Mouse (Mus musculus): ENCODE results near the gene Nppb.

Gene Nppb

DNA sequence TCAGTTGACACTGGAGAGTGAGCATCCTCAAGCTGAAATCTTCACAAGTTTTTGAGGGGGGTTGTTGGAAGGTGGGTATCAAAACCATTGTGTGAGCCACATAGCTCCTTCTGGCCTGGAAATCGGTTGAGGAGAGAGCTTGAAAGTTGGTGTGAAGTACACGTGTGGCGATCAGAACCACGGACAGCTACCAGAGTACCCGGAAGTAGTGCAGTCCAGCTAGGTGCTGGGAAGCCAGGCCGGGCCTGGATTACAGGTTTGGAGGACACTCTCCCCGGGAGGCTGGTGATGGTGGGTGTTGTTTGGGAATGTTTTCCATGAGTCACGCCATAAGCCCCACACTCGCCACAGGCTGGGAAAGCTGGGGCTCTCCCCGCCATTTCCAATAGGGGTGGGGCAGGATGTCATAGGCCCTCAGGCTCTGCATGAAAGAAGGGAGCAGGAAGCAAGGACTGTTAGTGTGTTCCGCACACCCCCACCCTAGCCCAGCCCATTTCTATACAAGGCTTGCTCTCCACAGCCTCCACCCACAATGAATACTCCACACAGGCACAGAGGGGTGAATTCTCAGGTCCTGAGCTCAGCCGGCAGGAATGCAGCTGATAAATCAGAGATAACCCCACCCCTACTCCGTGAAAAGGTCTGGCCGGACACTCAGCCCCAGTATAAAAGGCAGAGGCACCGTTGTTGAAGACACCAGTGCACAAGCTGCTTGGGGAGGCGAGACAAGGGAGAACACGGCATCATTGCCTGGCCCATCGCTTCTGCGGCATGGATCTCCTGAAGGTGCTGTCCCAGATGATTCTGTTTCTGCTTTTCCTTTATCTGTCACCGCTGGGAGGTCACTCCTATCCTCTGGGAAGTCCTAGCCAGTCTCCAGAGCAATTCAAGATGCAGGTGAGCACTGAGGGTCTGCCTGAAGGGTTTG is at the start of gene Nppb:
TSS of gene Nppb (plus strand) at position 584 of the 928 bp plus-strand sequence.
- in situ Hi-C loops (cut with MboI; ENCODE audit: low sequenced_read_pairs): no loop called here

GRCm38 (mm10) chr4:147935904-147936303 is 49.7 kb upstream of the Nppb start:
- in situ Hi-C loops (cut with MboI; ENCODE audit: low sequenced_read_pairs): no loop called here

GRCm38 (mm10) chr4:147936331-147936954 is 49.1 kb upstream of the Nppb start, which contains the start of gene Plod1:
Gene Plod1 (minus strand): TSS chr4:147936767.
- in situ Hi-C loops (cut with MboI; ENCODE audit: low sequenced_read_pairs): no loop called here

DNA sequence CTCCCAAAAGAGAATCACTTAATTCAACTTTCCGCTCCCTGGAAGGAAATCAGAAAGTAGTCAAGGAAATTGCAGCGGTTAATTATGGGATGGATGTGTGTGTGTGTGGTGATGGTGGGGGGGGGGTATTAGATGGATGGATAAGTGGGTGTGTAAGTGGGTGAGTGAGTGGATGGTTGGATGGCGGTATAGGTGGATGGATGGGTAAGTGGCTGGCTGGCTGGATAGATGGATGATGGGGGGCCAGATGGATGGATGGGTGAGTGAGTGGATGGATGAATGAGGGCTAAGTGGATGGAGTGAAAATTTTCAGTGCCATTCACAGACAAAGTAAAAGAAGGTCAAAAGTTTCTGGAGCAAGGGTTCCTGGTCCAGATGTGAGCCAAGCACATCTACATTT is 48.6 kb upstream of the Nppb start:
- in situ Hi-C loops (cut with MboI; ENCODE audit: low sequenced_read_pairs): no loop called here

GRCm38 (mm10) chr4:147937486-147937885 is 48.1 kb upstream of the Nppb start:
- in situ Hi-C loops (cut with MboI; ENCODE audit: low sequenced_read_pairs): no loop called here

DNA sequence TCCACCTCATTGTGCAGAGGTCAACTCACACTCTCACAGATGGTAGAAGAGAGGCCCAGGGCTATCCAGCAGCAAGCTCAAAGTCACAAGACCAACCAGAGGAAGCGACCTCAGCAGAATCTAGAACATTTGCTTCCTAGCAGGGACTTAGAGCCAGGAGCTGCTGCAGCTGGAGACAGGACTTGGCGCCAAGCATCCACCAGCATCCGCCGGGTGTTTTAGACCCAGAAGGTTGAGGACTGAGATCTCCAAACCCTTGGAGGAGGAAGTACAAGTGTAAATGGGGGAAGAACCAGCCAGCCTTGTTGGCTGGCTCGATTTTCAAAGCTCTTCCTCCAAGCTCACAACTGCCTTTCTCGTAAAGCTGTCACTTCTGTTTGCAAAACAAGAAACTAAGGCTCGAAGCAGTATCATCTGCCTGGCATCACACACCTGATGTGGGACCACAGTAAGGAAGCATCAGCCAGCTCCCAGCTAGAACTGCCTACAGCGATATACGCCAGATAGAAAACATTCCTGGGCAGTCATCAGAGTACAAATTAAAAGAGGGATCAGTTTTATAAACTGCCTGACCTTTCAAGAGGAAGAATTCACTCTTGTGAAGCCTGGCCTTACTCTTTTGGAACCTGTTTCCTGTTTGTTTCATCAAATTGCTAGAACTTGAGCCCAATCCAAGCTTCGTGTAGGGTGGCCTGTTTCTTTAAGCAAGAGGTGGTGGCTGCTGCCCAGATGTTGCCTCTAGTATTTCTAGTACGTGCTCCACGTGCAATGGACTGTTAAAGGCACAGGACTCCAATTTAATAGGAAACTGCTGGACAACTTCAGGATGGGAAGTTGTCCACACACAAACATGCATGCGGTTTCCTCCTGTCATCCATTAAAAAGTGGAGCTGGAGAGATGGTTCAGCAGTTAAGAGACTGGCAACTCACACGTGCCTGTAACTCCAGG is 47.2 kb upstream of the Nppb start:
- in situ Hi-C loops (cut with MboI; ENCODE audit: low sequenced_read_pairs): no loop called here

DNA sequence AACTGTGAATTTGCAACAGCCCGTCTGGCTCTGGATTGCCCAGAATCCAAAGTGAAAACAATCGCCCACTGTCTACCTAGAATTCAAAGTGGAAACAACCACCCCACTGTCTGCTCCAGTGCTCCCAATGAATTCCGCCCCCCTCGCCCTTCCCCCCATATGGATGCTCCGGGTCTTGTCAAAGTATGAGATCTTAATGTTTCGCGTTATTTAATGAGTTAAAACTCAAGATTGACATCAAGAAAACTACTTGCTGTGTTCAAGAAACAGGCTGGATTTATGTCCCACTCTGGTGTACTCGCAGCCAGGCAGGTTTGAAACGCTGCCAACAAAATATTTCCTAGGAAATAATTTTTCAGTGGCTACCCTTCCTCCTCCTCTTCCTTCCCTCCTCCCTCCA is 45.5 kb upstream of the Nppb start:
- in situ Hi-C loops (cut with MboI; ENCODE audit: low sequenced_read_pairs): no loop called here

DNA sequence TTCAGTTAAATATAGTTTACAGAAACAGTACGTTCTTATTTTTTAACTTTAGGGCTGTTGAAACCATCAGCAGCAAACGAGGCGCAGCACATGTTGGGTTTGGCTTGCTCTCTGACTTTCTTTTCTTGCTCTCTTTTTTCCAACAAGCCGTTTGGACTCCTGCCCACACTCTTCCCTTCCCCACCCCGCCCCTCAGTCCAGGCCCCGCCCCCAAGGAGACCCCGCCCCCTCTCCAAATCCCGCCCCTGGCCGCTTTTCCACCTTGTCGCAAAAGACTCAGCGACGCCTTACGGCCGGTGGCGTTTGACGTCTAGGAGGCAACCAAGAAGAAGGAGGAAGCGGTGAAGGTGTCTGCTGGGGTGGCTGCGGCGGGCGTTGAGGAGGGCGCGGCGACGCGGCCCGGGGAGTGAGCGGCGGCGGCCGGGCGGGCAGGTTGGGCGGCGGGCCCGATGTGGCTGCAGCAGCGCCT is 45.0 kb upstream of the Nppb start, which contains the start of gene 2510039O18Rik:
TSS of gene 2510039O18Rik (plus strand) at position 320 of the 469 bp plus-strand sequence.
- in situ Hi-C loops (cut with MboI; ENCODE audit: low sequenced_read_pairs): no loop called here

DNA sequence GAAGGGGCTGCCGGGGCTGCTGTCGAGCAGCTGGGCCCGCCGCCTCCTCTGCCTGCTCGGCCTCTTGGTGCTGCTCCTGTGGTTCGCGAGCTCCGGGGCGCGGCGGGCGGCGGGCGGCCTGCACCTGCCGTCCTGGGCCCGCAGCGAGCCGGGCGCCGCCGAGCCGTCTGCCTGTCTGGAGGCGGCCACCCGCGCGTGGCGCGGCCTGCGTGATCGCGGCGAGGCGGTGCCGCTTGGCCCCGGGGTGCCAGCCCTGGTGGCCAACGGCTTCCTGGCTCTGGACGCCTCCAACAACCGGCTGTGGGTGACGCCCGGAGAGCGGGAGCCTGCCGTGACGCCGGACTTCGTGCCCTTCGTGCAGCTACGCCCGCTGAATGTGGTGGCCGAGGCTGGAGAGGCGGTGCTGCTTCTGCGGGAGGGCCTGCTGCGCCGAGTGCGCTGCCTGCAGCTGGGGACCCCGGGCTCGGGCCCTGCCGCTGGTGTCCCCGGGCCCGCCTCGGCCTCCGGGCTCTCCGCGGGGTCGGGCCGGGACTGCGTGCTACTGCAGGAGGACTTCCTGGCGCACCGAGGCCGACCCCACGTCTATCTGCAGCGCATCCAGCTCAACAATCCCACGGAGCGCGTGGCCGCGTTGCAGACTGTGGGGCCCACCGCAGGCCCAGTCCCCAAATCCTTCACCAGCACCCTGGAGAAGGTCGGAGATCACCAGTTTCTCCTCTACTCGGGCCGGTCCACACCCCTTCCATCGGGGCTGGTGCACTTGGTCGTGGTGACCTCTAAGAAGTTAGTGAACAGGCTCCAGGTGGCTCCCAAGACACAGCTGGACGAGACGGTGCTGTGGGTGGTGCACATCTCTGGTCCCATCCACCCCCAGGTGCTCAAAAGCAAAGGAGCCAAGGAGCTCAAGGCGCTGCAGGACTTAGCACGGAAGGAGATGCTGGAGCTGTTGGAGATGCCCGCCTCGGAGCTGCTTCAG is 44.3 kb upstream of the Nppb start:
- in situ Hi-C loops (cut with MboI; ENCODE audit: low sequenced_read_pairs): no loop called here

- in situ Hi-C loops (cut with MboI; ENCODE audit: low sequenced_read_pairs): no loop called here
These were observed 42.6 kb upstream of the Nppb start for GRCm38 (mm10) chr4:147943005-147943404.

- in situ Hi-C loops (cut with MboI; ENCODE audit: low sequenced_read_pairs): no loop called here
These were observed 38.1 kb upstream of the Nppb start for GRCm38 (mm10) chr4:147947511-147947910.

DNA sequence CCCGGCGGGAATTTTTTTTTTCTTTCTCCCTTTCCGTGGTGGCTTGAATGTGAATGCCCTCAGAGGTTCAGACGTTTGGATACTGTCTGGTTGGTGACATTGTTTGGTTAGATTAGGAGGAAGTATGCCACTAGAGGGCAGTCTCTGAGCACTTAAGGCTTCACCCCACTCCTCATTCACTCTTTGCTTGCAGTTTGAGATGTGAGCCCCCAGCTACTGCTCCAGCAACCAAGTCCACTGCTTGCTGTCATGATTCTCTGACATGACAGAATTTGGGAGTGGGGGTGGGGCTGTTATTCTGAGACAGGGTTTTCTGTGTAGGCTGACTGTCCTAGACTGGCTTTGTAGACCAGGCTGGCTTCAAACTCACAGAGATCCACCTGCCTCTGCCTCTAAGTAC is 32.0 kb upstream of the Nppb start:
- in situ Hi-C loops (cut with MboI; ENCODE audit: low sequenced_read_pairs): no loop called here

DNA sequence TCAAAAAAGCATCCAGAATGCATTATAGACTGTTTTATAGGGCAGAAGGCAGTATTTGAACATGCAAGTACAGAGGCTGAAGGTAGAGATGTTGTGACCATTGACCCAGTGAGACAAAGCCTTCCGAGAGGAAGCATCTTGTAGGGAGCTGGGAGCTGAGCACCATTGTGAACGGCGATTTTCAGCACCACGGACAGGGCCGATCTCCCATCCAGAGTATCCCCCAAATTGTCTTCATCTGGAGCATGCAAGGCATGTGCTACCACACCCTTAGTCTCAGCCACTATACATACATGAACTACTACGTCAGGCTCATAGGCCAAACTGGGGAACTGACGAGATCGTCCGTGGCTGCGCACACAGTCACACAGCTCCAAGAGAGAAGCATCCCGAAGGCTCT is 28.4 kb upstream of the Nppb start:
- in situ Hi-C loops (cut with MboI; ENCODE audit: low sequenced_read_pairs): no loop called here

- in situ Hi-C loops (cut with MboI; ENCODE audit: low sequenced_read_pairs): loop anchor here (5.0 kb wide), 1 partner anchor 42 kb away; the partner anchor contains the start of gene Nppa
These were observed 25.4 kb upstream of the Nppb start for GRCm38 (mm10) chr4:147959881-147960831.

DNA sequence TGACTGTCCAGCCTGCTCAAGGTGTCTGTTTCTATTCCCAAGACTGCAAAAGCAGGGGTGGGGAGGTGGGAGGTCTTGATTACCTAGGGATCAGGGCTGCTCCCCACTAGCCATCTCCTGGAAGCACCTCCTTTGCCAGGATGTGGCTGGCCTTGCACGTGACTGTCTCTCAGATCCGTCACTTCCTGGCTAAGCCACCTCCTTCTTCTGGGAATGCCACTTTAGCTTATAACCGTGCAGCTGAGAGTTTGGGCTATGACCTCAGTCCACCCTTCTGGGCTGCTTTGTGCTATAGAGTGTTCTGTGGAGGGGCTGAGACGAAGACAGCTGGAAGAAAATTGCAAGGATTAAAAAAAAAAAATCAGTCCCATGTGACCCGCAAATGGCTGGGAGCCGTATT is 22.8 kb upstream of the Nppb start:
- in situ Hi-C loops (cut with MboI; ENCODE audit: low sequenced_read_pairs): loop anchor here (5.0 kb wide), 1 partner anchor 40 kb away; the partner anchor contains the start of gene Nppa

- in situ Hi-C loops (cut with MboI; ENCODE audit: low sequenced_read_pairs): loop anchor here (5.0 kb wide), 1 partner anchor 39 kb away; the partner anchor contains the start of gene Nppa
These were observed 22.0 kb upstream of the Nppb start for GRCm38 (mm10) chr4:147963623-147964022.

DNA sequence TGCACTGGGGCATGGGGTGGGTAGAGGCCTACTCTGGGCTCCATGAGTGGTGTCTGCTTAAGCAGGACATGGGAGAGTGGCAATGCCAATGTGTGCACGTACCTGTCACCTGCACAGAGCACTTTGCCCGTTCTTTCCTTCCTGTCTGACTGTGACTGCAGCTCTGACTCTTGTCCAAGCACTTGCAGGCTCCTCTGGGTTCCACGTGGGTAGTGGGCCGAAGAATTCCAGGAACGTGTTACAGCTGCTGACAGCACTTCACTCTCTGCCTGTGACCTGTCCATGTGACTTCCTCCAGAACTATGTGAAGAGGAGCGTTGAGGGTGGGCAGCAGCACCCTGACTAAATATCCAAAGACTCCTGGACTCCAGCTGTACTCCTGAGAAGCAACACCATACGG is 19.9 kb upstream of the Nppb start:
- in situ Hi-C loops (cut with MboI; ENCODE audit: low sequenced_read_pairs): no loop called here

DNA sequence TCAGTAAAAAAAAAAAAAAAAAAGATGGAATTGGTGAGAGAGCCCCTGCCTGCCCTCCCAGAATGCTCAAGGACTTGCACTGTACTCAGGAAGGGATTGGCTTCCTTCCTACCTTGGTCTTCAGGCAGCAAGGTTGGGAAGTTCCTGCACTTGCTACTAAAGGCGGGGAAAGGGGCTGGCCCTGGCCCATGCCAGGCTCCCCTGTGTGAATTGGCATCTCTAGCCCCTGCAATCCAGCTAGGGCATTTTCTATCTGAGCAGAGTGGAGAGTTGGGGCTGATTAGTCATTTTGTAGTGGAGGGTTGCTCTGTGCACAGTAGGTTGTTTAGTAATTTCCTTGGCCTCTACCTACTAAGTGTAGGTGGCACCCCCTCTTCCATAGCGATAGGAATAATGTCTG is 16.8 kb upstream of the Nppb start:
- in situ Hi-C loops (cut with MboI; ENCODE audit: low sequenced_read_pairs): no loop called here

Measured in CH12F3 (cell line).